Mouse (Mus musculus) hindbrain, embryonic 12.5 days (tissue): Measurements from ENCODE around the gene Olfr126. TPM values are rescaled to one million over a fixed set of nuclear protein-coding genes. Genes with fewer than 3 reads are reported as not detected.

ENCODE experiments used
- ATAC-seq: fragments of 200-750 bp; cut with Nextera tagmentation; 2 replicates; pipeline ENCODE4 v1.8.0; 2017; ENCODE audit warnings: moderate TSS enrichment; ENCODE audit not compliant: low FRiP score
- H3K27ac ChIP-seq: fragments of 300-500 bp; sonication (generic); 2 replicates; pipeline ENCODE4 v1.5.1; 2016; ENCODE audit warnings: mild to moderate bottlenecking
- H3K27me3 ChIP-seq: fragments of 300-500 bp; sonication (generic); 2 replicates; pipeline ENCODE4 v1.6.1; 2016; ENCODE audit warnings: mild to moderate bottlenecking
- H3K36me3 ChIP-seq: fragments of 300-500 bp; sonication (generic); 2 replicates; pipeline ENCODE4 v1.6.1; 2016; ENCODE audit warnings: mild to moderate bottlenecking
- H3K4me1 ChIP-seq: fragments of 300-500 bp; sonication (generic); 2 replicates; pipeline ENCODE4 v1.6.1; 2016
- H3K4me2 ChIP-seq: fragments of 300-500 bp; sonication (generic); replicated peaks from 2 replicates; pipeline ENCODE4 v1.6.1; 2016; ENCODE audit warnings: mild to moderate bottlenecking
- H3K4me3 ChIP-seq: fragments of 300-500 bp; sonication (generic); 2 replicates; pipeline ENCODE4 v1.5.1; 2016; ENCODE audit warnings: mild to moderate bottlenecking
- H3K9ac ChIP-seq: fragments of 300-500 bp; sonication (generic); 2 replicates; pipeline ENCODE4 v1.6.1; 2016; ENCODE audit warnings: mild to moderate bottlenecking, moderate library complexity
- H3K9me3 ChIP-seq: fragments of 300-500 bp; sonication (generic); replicated peaks from 2 replicates; pipeline ENCODE4 v1.6.1; 2016; ENCODE audit warnings: mild to moderate bottlenecking
- WGBS: fragments of 180-500 bp; shearing (Covaris S2); methylation state at CpG from one replicate; pipeline ENCODE4 v1.1.7; 2016; 5-methylcytosine and 5-hydroxymethylcytosine counted together
- polyA plus RNA-seq: library from polyadenylated mRNA; unstranded; fragments of >200 nt; fragmentation: Nextera tagmentation; extraction: Ambion mirVana; gene quantifications from 2 replicates; pipeline ENCODE4 v1.2.1, GENCODE M21; 2016

Gene Olfr126
- polyA plus RNA-seq, result not detected in 2 replicates

DNA sequence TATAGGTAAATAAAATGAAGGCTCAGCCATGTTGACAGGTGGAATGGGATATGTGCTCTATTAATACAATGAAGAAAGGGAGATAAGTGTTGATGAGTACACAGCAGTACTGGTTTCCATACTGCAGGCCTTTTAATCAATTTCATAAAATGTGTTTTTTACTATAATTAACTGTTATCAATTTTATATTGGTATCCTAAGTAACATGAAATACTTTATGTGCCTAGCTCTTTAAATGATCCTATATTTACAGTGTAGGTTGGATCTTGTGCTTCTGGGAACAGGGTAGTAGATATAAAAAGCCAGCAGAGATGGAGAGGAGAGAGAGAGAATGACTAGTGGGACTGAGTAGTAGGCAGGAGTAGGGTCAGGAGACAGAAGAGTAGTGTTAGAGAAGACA is at the start of gene Olfr126:
Gene Olfr126, plus strand, starts transcription at position 301 of the 400 bp plus-strand sequence.
- ATAC-seq, result no peak
- Histone ChIP-seq H3K4me2 (no peak within 1 kb of the TSS), H3K27me3 (no peaks in the 10 kb centered on the region), H3K27ac (no peak within 1 kb of the TSS), H3K9me3 (no peaks in the 10 kb centered on the region), H3K9ac (no peak within 1 kb of the TSS), H3K4me1 (no peaks in the 10 kb centered on the region), H3K4me3 (no peak within 1 kb of the TSS), H3K36me3 (no peaks in the 10 kb centered on the region)

GRCm38 (mm10) chr17:37799588-37799987 is 47.7 kb upstream of the Olfr126 start, which contains the start of gene Olfr124:
Gene Olfr124 (plus strand): TSS chr17:37799888.
- H3K9ac ChIP-seq, result no peak within 1 kb of the TSS
- no peaks in the 10 kb centered on the region for H3K27me3 ChIP-seq
- H3K4me2 ChIP-seq, result no peak within 1 kb of the TSS
- H3K9me3 ChIP-seq, result no peaks in the 10 kb centered on the region
- ATAC-seq, result no peak
- WGBS, result 84% methylated on average over 3 of the region's 3 CpGs
- H3K4me1 ChIP-seq, result no peaks in the 10 kb centered on the region
- H3K36me3 ChIP-seq, result no peaks in the 10 kb centered on the region
- no peak within 1 kb of the TSS for H3K27ac ChIP-seq
- no peak within 1 kb of the TSS for H3K4me3 ChIP-seq

DNA sequence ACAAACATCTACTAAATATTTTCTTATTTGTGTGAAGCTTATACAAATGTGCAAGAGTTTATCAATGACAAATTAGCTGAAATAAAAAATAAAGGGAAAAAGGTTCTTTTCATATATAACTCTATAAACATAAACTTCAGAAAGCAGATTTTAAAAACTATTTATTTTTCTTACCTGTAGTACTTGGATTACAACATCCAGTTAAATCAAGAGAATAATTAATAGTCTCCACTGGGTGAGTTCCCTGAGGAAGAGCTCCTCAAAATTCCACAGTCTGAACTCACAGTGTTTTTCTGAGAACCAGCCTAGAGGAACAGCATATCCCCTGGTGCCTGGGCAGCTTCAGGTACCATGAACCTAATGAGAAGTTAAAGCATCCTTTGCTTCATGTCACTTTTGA is 14.6 kb upstream of the Olfr126 start, which contains the start of gene Olfr125:
Gene Olfr125, plus strand, starts transcription at position 301 of the 400 bp plus-strand sequence.
- H3K4me1 ChIP-seq, result no peaks in the 10 kb centered on the region
- no peaks in the 10 kb centered on the region for H3K27me3 ChIP-seq
- no peaks in the 10 kb centered on the region for H3K9me3 ChIP-seq
- no peak within 1 kb of the TSS for H3K9ac ChIP-seq
- H3K4me3 ChIP-seq, result no peak within 1 kb of the TSS
- no peak within 1 kb of the TSS for H3K4me2 ChIP-seq
- ATAC-seq, result no peak
- no peaks in the 10 kb centered on the region for H3K36me3 ChIP-seq
- no peak within 1 kb of the TSS for H3K27ac ChIP-seq

GRCm38 (mm10) chr17:37863901-37864300 is 16.6 kb downstream of the Olfr126 start:
- no peaks in the 10 kb centered on the region for H3K36me3 ChIP-seq
- 82% methylated on average over 2 of the region's 2 CpGs for WGBS
- H3K4me2 ChIP-seq, result no peak overlapping the region
- H3K27ac ChIP-seq, result no peak overlapping the region
- no peaks in the 10 kb centered on the region for H3K9me3 ChIP-seq
- no peak overlapping the region for H3K9ac ChIP-seq
- H3K4me3 ChIP-seq, result no peak overlapping the region
- ATAC-seq, result no peak
- H3K27me3 ChIP-seq, result no peaks in the 10 kb centered on the region
- H3K4me1 ChIP-seq, result no peaks in the 10 kb centered on the region

DNA sequence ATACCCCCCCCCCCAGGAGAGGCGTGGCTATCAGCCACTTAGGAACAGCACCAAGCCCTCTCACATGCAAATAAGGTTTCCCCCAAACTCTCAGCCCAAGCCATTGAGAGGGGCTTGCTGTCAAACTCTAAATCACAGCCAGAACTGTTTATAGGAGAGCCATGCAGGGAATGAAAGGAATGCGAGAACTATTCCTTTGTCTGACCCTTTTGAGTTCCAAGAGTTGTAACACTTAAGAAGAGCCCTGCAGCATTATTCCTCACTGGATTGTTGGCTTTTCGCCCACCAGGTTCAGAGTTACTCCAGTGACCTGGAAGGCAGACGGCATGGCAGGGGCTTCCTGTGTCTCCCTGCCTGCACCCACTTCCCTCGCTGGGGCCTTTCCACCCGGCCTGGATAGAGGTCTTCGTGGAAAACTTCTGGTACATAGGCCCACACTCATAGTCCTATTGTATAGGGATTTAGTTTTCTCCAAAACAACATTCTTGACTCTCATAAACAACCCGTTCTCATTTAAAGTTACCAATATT is 22.5 kb downstream of the Olfr126 start:
- no peak overlapping the region for H3K27ac ChIP-seq
- no peak for ATAC-seq
- H3K4me1 ChIP-seq, result no peaks in the 10 kb centered on the region
- H3K4me3 ChIP-seq, result no peak overlapping the region
- H3K9me3 ChIP-seq, result no peaks in the 10 kb centered on the region
- no peaks in the 10 kb centered on the region for H3K36me3 ChIP-seq
- H3K9ac ChIP-seq, result no peak overlapping the region
- no peak overlapping the region for H3K4me2 ChIP-seq
- 21% methylated on average over 8 of the region's 8 CpGs for WGBS
- no peaks in the 10 kb centered on the region for H3K27me3 ChIP-seq

DNA sequence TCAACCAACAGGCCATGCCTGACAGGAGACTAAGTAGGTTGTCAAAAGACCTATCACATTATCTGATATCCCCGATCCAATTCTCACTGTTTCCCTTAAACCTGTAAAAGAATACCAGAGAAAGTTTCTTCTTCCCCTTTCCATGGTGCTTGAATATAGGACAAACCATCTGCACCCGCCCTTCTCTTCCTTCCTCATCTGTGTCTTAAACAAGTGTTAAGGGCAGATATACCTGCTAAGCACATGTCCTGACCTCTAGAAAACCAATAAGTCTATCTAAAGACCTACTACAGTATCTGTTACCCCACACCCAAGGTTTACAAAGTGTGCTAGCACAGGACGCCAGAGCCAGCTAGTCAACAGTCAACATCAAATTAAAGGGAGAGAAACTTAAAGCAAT is 26.5 kb downstream of the Olfr126 start:
- H3K9ac ChIP-seq, result no peak overlapping the region
- H3K4me2 ChIP-seq, result no peak overlapping the region
- no peak overlapping the region for H3K27ac ChIP-seq
- no peaks in the 10 kb centered on the region for H3K27me3 ChIP-seq
- no peaks in the 10 kb centered on the region for H3K4me1 ChIP-seq
- H3K36me3 ChIP-seq, result no peaks in the 10 kb centered on the region
- no peaks in the 10 kb centered on the region for H3K9me3 ChIP-seq
- ATAC-seq, result no peak
- no peak overlapping the region for H3K4me3 ChIP-seq
- 87% methylated on average over 3 of the region's 3 CpGs for WGBS

GRCm38 (mm10) chr17:37900137-37900536 is 52.9 kb downstream of the Olfr126 start, which contains the start of gene Olfr127:
Gene Olfr127 (plus strand): TSS chr17:37900437.
- H3K4me1 ChIP-seq, result no peaks in the 10 kb centered on the region
- no peaks in the 10 kb centered on the region for H3K27me3 ChIP-seq
- H3K4me2 ChIP-seq, result no peak within 1 kb of the TSS
- ATAC-seq, result no peak
- H3K9ac ChIP-seq, result no peak within 1 kb of the TSS
- no peak within 1 kb of the TSS for H3K27ac ChIP-seq
- no peaks in the 10 kb centered on the region for H3K36me3 ChIP-seq
- no peaks in the 10 kb centered on the region for H3K9me3 ChIP-seq
- H3K4me3 ChIP-seq, result no peak within 1 kb of the TSS
- 86% methylated on average over 1 of the region's 1 CpGs for WGBS

Other genes starting within 250 kb of the Olfr126 start
- not detected in 2 replicates for gene Olfr115, start 220.4 kb upstream of the Olfr126 start, polyA plus RNA-seq
- not detected in 2 replicates for gene Olfr116, start 220.3 kb upstream of the Olfr126 start, polyA plus RNA-seq
- gene Olfr117, start 183.7 kb upstream of the Olfr126 start, polyA plus RNA-seq, result not detected in 2 replicates
- not detected in 2 replicates for gene Olfr118, start 180.5 kb upstream of the Olfr126 start, polyA plus RNA-seq
- gene Olfr119, start 150.9 kb upstream of the Olfr126 start, polyA plus RNA-seq, result not detected in 2 replicates
- gene Olfr120, start 125.7 kb upstream of the Olfr126 start, polyA plus RNA-seq, result not detected in 2 replicates
- not detected in 2 replicates for gene Olfr121, start 98.6 kb upstream of the Olfr126 start, polyA plus RNA-seq
- gene Olfr122, start 78.9 kb upstream of the Olfr126 start, polyA plus RNA-seq, result not detected in 2 replicates
- gene Olfr123, start 54.0 kb upstream of the Olfr126 start, polyA plus RNA-seq, result not detected in 2 replicates
- gene Olfr124, start 47.6 kb upstream of the Olfr126 start, polyA plus RNA-seq, result not detected in 2 replicates
- gene Olfr125, start 14.5 kb upstream of the Olfr126 start, polyA plus RNA-seq, result not detected in 2 replicates
- not detected in 2 replicates for gene Olfr127, start 53.0 kb downstream of the Olfr126 start, polyA plus RNA-seq
- gene Olfr128, start 73.1 kb downstream of the Olfr126 start, polyA plus RNA-seq, result not detected in 2 replicates
- not detected in 2 replicates for gene Olfr761, start 105.6 kb downstream of the Olfr126 start, polyA plus RNA-seq
- not detected in 2 replicates for gene Olfr129, start 212.6 kb downstream of the Olfr126 start, polyA plus RNA-seq
- gene Olfr130, start 216.4 kb downstream of the Olfr126 start, polyA plus RNA-seq, result not detected in 2 replicates
- not detected in 2 replicates for gene Olfr131, start 241.2 kb downstream of the Olfr126 start, polyA plus RNA-seq